Comparison of ENCODE assay signal across 21 mouse cellular contexts in genomic region chr9:43792681-43793080, GRCm38 (mm10). TPM values are rescaled to one million over a fixed set of nuclear protein-coding genes. Genes with fewer than 3 reads are reported as not detected.
DNase-seq lines count a peak whose midpoint lies in the region; TF ChIP-seq lines count a peak whose summit lies in the region.
"Had no signal": no experiment of that assay in that cellular context is flagged by ENCODE, and none has a peak within 500 bp of the region (broad histone marks: within the 10 kb centered on the region; RNA-seq: fewer than 3 reads in every experiment).

No protein-coding gene starts in this region.

- H3K27me3 ChIP-seq in C2C12 (ENCODE audit: control insufficient read depth, insufficient read depth, insufficient read length) (no peaks in the 10 kb centered on the region), E14TG2a.4 (ENCODE audit: insufficient read depth, low read length) (no peaks in the 10 kb centered on the region)
- H3K27me3 ChIP-seq: CH12.LX; embryonic facial prominence, embryonic 13.5 days; embryonic facial prominence, embryonic 15.5 days; forebrain, embryonic 12.5 days had no signal

- no peaks in the 10 kb centered on the region for H3K79me2 ChIP-seq in C2C12 (ENCODE audit: control insufficient read depth, insufficient read depth)

- intact Hi-C loops in gastrocnemius, postnatal 36 days (cut with DNase I), result no loop called here

- H3K36me3 ChIP-seq in C2C12 (ENCODE audit: control insufficient read depth, insufficient read depth) (no peaks in the 10 kb centered on the region), E14TG2a.4 (ENCODE audit: insufficient read depth, low read length) (peaks cover 34% of the 10 kb centered on the region)

- no peak overlapping the region for H3ac ChIP-seq in C2C12 (ENCODE audit: control insufficient read depth, insufficient read length, low read depth)

- H3K9me3 ChIP-seq in E14TG2a.4 (ENCODE audit: low read length), result no peaks in the 10 kb centered on the region
- H3K9me3 ChIP-seq: embryonic facial prominence, embryonic 13.5 days; embryonic facial prominence, embryonic 15.5 days; forebrain, embryonic 10.5 days; forebrain, embryonic 12.5 days had no signal

- TF ChIP-seq CTCF in C2C12 (IDR thresholded peaks at IDR 0.05; ENCODE audit: control insufficient read depth, insufficient read depth, insufficient read length), result no peak
- no peak for TF ChIP-seq CTCF in E14TG2a.4 (conservative IDR thresholded peaks at IDR 0.05; ENCODE audit: low read length)

- H3K79me3 ChIP-seq in C2C12 (ENCODE audit: low read depth), result no peaks in the 10 kb centered on the region

- peaks cover 55% of the 10 kb centered on the region for H3K4me1 ChIP-seq in E14TG2a.4 (replicated peaks; ENCODE audit: low read depth, low read length)

- peak; percentile 69 for DNase-seq in adrenal gland, adult 2 months
- no peak for DNase-seq in adrenal gland, adult 8-10 months
- DNase-seq in adrenal gland, postnatal 36 days, result peak; percentile 30 to 61
- DNase-seq in adrenal gland, postnatal 4 days (ENCODE audit: low spot score in 2 of 2), result no peak
- no peak for DNase-seq in cerebellum, postnatal 36 days
- no peak for DNase-seq in gastrocnemius, postnatal 36 days
- DNase-seq: cerebellum, adult 11-12 months; cerebellum, adult 2 months; cerebellum, adult 9-10 months; cerebellum, postnatal 10 days; cerebellum, postnatal 25 days; embryo, embryonic 11 days; gastrocnemius, adult 2 months had no signal

- no peak overlapping the region for H3K4me3 ChIP-seq in C2C12 (ENCODE audit: insufficient read depth, poor library complexity, severe bottlenecking)
- H3K4me3 ChIP-seq in E14TG2a.4 (replicated peaks; ENCODE audit: low read length), result 0 out of 2 replicates have a peak overlapping the region, but pooled peaks have one; percentile 37
- H3K4me3 ChIP-seq: embryonic facial prominence, embryonic 13.5 days; embryonic facial prominence, embryonic 15.5 days; erythroblast, embryonic 14.5 days; forebrain, embryonic 10.5 days; forebrain, embryonic 12.5 days; gastrocnemius, adult 2 months had no signal

TF ChIP-seq in C2C12, 6 proteins besides CTCF, POLR2A, EP300 and RAD21:
- no peak for TF ChIP-seq MYOG (IDR thresholded peaks at IDR 0.05; ENCODE audit: control insufficient read depth, extremely low read depth, insufficient read length)
- peak; percentile 38 for TF ChIP-seq FOSL1 (IDR thresholded peaks at IDR 0.05; ENCODE audit: insufficient read depth, low read length, poor library complexity, severe bottlenecking)
TF ChIP-seq in C2C12: peak in this region for 1.

RNA-seq across cellular contexts. Expression of gene Nectin1, which starts 48.9 kb away (rescaled TPM):
- total RNA-seq in adrenal gland, adult 2 months (2021), result 10 to 100 TPM; 24.4 to 50.2 TPM
- 27.7 and 29.3 TPM in 2 replicates for polyA plus RNA-seq in adrenal gland, adult 2 months (2012; rRNA removed)
- 10 to 100 TPM; 39.3 to 61.3 (median 50.2) TPM for total RNA-seq in adrenal gland, adult 8-10 months (2022)
- 10 to 100 TPM; 25.1 to 37.1 TPM for total RNA-seq in adrenal gland, postnatal 36 days (2021)
- total RNA-seq in adrenal gland, postnatal 4 days (2021), result 10 to 100 TPM; 22.0 to 22.5 TPM
- polyA plus RNA-seq in C2C12 (2012; fragmentation: generic; extraction: Trizol), result 3.0 TPM
- total RNA-seq in gastrocnemius, postnatal 36 days (2021), result 1 to 10 TPM; 1.8 to 2.3 TPM

Comparison
In these comparisons a context has a peak if more than half of its experiments do, and no peak if none do; other contexts are left out.
1. DNase-seq: peak in adrenal gland, adult 2 months (single experiment) and adrenal gland, postnatal 36 days (2 of 2); none in adrenal gland, adult 8-10 months (single experiment), adrenal gland, postnatal 4 days (0 of 2), cerebellum, postnatal 36 days (0 of 2) and gastrocnemius, postnatal 36 days (0 of 2).
2. RNA of gene Nectin1, which starts 48.9 kb away (total RNA-seq): 39.3 to 61.3 TPM in adrenal gland, adult 8-10 months, 24.4 to 50.2 TPM in adrenal gland, adult 2 months, 25.1 to 37.1 TPM in adrenal gland, postnatal 36 days and 22.0 to 22.5 TPM in adrenal gland, postnatal 4 days; 1.8 to 2.3 TPM in gastrocnemius, postnatal 36 days; every median in the first group is over 4 times any median in the second.